Mouse (Mus musculus): Measurements from ENCODE around the gene Pla1a. TPM values are rescaled to one million over a fixed set of nuclear protein-coding genes. Genes with fewer than 3 reads are reported as not detected.
A peak's percentile ranks its signal among the peaks of the same experiment; 100 is the strongest.

The Pla1a gene
- total RNA-seq, 2 experiments from 2014 or later: 0.62 to 0.98 TPM

DNA sequence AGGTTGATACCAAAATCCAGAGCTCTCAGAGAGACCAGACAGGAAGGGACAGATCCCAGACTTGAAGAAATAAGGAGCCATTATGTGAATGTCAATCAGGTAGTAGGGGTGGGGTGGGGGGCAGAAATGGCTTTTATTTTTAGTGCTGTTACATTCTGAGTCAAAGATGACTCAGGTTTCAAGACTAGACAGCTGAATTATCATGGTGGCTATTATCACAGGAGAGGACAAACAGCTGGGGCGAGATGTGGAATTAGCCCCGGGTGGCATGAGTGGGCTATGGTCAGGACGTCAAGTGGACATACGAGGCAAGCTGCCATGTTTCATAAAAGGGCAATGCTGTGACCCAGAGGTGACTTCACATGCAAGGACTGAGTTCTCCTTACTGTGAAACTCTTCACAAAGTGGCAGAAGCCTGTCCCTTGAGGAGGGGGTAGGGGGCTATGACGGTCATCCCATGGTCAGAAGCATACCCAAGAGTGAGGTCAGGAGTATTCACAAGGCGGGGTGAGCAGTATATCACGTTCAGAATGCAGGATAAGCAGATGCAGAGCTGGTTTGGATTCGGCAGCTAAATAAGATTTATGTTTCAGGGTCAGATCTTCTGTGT is 43.6 kb downstream of the Pla1a start:
- DNase-seq (ENCODE audit: low spot score in 2 of 2): no peak

- no peak for DNase-seq (ENCODE audit: low spot score in 2 of 2)
Measured at GRCm38 (mm10) chr16:38388757-38389156, 44.2 kb downstream of the Pla1a start.

DNA sequence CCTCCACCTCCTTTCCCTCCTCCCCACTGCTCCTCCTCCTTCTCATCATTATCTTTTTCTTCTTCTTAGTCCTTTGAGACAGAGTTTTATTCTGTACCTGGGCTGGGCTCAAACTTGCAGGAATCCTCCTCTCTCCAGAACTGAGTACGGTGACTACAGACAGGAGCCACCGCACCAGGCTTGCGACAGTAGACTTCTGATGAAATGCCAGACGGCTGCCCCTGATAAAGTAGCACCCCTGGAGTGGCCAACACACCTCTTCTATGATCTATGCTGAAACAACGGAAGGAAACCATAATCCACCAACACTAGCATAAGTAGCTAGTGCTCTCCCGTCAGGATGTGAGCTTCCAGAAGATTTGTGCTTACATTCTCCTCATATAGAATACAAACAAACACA is 45.6 kb downstream of the Pla1a start:
- no peak for DNase-seq (ENCODE audit: low spot score in 2 of 2)

GRCm38 (mm10) chr16:38385700-38386099 is 47.2 kb downstream of the Pla1a start:
- no peak for DNase-seq (ENCODE audit: low spot score in 2 of 2)

GRCm38 (mm10) chr16:38385184-38385634 is 47.7 kb downstream of the Pla1a start:
- DNase-seq (ENCODE audit: low spot score in 2 of 2): no peak

GRCm38 (mm10) chr16:38383683-38384082 is 49.3 kb downstream of the Pla1a start:
- no peak for DNase-seq (ENCODE audit: low spot score in 2 of 2)

- no peak for DNase-seq (ENCODE audit: low spot score in 2 of 2)
Measured at GRCm38 (mm10) chr16:38379926-38380325, 53.0 kb downstream of the Pla1a start.

- DNase-seq (ENCODE audit: low spot score in 2 of 2): no peak
Measured at GRCm38 (mm10) chr16:38379493-38379892, 53.5 kb downstream of the Pla1a start.

GRCm38 (mm10) chr16:38379088-38379487 is 53.9 kb downstream of the Pla1a start:
- no peak for DNase-seq (ENCODE audit: low spot score in 2 of 2)

- no peak for DNase-seq (ENCODE audit: low spot score in 2 of 2)
Measured at GRCm38 (mm10) chr16:38378591-38378990, 54.4 kb downstream of the Pla1a start.

DNA sequence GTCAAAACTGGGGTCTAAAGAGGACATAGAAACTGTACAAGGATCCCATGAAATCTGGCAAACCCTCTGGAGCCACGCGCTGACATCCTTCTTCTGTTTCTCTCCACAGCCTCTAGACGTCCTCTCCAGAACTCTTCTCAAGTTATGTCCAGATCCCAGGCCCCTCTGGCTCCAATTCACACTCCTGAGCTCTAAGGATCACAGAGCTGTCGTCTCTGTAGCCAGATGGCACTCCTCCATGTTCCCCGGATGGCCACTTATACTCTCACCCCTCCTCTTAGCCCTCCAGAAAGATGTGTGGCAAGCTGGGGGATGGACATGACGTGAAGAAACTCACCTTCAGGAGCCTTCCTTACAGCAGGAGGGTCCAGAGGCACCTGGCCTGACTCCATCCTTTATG is 55.4 kb downstream of the Pla1a start:
- DNase-seq (ENCODE audit: low spot score in 2 of 2): no peak

DNA sequence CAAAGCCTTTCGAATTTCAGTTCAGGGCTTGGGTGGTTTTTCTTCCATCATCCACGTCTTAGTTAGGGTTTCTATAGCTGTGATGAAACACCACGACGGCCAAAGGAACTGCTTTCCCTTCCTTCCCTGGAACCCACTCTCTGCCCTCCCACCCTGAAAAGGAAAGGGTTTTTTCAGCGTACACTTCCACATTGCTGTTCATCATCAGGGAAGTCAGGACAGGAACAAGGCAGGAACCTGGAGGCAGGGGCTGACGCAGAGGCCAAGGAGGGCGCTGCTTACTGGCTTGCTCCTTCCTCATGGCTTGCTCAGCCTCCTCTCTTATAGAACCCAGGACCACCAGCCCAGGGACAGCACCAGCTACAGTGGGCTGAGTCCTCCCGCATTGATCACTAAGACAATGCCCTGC is 56.1 kb downstream of the Pla1a start:
- no peak for DNase-seq (ENCODE audit: low spot score in 2 of 2)

- peak; percentile 58 to 66 for DNase-seq (ENCODE audit: low spot score in 2 of 2)
Measured at GRCm38 (mm10) chr16:38376163-38376840, 56.6 kb downstream of the Pla1a start.

- no peak for DNase-seq (ENCODE audit: low spot score in 2 of 2)
Measured at GRCm38 (mm10) chr16:38375182-38375581, 57.8 kb downstream of the Pla1a start.

- no peak for DNase-seq (ENCODE audit: low spot score in 2 of 2)
Measured at GRCm38 (mm10) chr16:38374379-38375140, 58.4 kb downstream of the Pla1a start.

DNA sequence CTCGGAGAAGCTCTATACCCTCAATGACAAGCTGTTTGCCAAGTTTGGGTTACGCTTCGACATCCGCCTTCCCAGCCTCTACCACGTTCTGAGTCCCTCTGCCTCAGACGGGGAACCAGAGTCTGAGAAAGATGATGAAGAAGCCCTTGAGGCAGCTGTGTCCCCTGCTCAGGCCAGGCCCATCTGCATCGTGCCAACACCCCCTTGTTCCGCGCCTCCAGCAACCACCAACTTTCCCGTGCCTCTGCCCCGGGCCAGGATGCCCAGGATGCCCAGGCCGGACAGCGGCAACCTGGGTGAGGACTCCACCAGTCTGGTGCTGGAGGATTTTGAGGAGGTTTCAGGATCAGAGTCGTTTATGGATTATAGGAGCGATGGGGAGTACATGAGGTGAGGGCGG is 59.0 kb downstream of the Pla1a start:
- DNase-seq (ENCODE audit: low spot score in 2 of 2): no peak

DNA sequence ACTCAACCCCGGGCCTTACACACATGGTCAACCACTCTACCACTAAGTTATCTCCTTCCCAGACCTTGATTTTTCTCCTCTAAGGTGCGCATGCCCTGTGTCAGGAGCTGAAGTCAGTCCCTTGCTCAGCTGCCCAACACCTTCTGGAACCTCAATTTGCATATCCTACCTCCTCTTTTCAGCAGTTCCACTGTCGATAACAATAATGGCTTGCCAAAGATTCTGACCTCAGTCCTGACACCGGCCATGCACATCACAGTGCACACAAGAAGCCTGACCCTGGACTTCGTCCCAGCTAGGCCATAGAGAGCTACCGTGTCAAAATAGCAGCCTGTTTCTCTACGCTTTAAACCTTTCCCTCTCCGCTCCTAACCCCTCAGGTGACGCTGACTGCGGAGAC is 59.5 kb downstream of the Pla1a start:
- DNase-seq (ENCODE audit: low spot score in 2 of 2): no peak

GRCm38 (mm10) chr16:38372876-38373275 is 60.1 kb downstream of the Pla1a start:
- no peak for DNase-seq (ENCODE audit: low spot score in 2 of 2)

DNA sequence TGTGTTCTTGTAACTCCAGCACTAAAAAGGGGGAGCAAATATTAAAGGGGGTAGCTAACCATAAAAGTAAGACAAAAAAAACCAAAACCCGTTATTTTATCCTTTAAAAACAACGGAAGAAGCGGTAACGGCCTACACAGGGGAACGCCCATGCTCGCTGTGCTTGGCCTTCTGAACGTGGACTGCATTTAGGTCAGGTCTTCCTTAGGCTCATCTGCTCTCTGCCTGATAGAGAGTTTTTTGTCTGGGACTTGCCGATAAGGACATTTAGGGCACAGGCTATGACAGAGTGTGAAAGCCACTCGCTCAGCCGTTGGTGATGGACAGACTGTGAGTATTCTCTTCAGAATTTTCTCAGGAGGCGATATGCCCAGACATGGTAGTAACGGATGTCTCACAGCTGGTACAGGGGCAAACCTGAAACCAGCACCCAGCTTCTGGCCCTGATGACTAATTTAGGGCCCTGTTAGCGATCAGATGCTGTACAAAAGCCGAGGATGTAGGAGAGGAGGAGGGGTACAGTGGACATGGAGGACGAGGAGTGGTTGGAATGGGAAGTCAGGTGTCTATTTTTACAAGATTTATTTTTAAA is 61.1 kb downstream of the Pla1a start:
- no peak for DNase-seq (ENCODE audit: low spot score in 2 of 2)

DNA sequence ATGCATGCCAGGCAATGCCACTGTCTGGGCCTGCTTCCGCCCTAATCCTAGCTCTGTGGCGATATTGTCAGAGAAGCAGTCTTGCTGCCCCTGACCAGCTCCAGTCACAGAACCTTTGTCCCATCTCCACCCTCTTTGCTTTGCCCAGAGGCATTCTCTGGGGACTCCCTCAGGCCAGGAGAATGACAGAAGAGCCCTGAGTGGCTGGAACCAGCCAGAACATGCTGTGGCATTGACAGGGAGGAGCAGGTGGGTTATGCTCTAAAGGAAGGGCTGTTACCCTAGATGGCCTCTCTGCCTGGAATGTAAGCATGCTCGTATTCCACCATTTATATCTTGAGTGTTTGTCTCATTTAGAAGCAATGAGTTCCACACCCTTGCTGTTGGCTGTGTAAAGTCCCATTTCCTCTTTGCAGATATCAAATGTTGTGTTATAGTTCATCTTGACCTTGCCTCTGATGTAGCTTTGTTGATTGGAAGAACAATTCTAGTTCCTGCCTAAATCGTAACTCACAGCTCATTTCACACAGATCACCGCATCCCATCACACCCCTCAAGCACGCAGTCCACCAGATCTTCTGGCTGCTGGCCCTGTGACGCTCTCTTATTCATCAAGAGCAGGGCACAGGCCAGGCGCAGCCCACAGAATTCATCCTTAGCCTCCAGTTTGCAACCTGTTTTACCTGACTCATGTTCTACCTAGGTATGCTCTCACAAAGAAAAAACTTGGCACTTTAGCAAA is 62.1 kb downstream of the Pla1a start:
- DNase-seq (ENCODE audit: low spot score in 2 of 2): no peak

GRCm38 (mm10) chr16:38369992-38370484 is 62.9 kb downstream of the Pla1a start:
- DNase-seq (ENCODE audit: low spot score in 2 of 2): no peak
